Mouse (Mus musculus) liver, embryonic 14.5 days (tissue): Measurements from ENCODE around the gene Vps51.

Experiments
- CTCF ChIP-seq: IDR thresholded peaks from 2 replicates; pipeline ENCODE4 v1.5.1; 2016; ENCODE audit warnings: antibody characterized with exemption, low read depth, control low read depth
- EP300 ChIP-seq: IDR thresholded peaks from 2 replicates; pipeline ENCODE4 v1.6.1; 2016; ENCODE audit warnings: antibody characterized with exemption, low read depth

DNA sequence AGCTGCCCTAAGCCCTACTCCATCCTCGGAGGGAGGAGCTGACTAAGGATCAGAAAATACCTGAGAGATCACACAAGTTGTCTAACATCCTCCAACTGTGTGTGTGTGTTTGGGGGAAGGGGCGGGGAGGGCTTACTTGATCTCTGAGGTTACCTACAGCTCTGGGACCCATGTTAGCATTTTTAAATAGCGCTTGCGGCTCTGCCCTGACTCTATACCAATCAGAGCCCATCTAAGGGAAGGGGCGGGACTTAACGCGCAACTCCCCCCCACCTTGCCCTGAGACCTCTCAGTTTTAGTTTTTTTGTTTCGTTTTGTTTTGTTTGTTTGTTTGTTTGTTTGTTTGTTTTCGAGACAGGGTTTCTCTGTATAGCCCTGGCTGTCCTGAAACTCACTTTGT lies 47.6 kb downstream of the Vps51 start:
- TF ChIP-seq CTCF (no peak), EP300 (no peak)
